8 mouse cellular contexts compared by ENCODE assay signal in the genomic region with DNA sequence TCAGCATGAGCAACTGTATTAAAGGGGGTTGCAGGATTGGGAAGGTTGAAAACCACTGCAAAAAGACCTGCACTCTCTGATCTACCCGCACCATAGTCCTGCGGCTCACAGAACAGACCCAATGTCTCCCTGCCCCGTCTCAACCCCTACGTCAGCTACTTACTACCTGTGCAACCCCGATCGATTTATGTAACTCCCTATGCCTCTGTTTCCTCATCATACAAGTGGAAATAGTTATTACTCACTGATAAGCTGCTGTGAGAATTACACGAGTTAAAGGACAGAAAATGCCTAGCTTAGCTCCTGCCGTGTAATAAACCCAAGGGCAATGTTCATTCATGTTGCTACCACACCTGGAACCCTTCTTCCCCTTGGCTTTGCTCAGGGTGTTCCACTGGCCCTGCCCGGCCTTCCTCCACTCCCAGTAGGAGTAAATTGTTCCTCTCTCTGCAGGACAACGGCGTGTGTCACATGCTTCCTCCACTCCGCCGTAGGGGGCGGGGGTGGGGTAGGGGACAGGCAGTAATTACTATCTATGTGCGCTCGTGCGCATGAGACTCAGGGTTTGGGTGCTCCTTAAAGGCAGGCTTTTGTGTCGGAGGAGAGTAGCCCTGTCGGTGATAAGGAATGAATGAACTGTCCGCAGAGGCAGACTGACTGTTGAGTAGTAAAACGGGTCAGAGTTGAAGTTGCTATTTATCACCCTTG. TPM values are rescaled to one million over a fixed set of nuclear protein-coding genes. Genes with fewer than 3 reads are reported as not detected.
DNase-seq lines count a peak whose midpoint lies in the region; ATAC-seq and TF ChIP-seq lines count a peak whose summit lies in the region.

No protein-coding gene starts in this region.

- intact Hi-C loops in heart, postnatal 10 days (cut with DNase I) = no loop called here

- TF ChIP-seq EP300 in liver, embryonic 14.5 days (IDR thresholded peaks at IDR 0.05; ENCODE audit: low read depth) = no peak

- H3K4me2 ChIP-seq in liver, embryonic 14.5 days (ENCODE audit: low read depth) = peak overlapping the region; percentile 55
- peak overlapping the region; percentile 50 for H3K4me2 ChIP-seq in neural tube, embryonic 15.5 days

- WGBS in lung, adult 2 months = 27% methylated on average over 21 of the region's 21 CpGs
- WGBS in liver, embryonic 14.5 days (ENCODE audit: insufficient replicate concordance) = 19% methylated on average over 21 of the region's 21 CpGs
- 31% methylated on average over 21 of the region's 21 CpGs for WGBS in neural tube, embryonic 15.5 days

- peaks cover 2% of the 10 kb centered on the region; the same call in 1 of the 2 replicates for H3K4me1 ChIP-seq in lung, adult 2 months (ENCODE audit: control insufficient read depth, insufficient read depth, low read length)
- peaks cover 2 to 19% of the 10 kb centered on the region in 2 experiments for H3K4me1 ChIP-seq in liver, embryonic 14.5 days (replicated peaks; ENCODE audit: control insufficient read depth in 2 of 2, insufficient read depth in 2 of 2, low read length in 1 of 2)
- H3K4me1 ChIP-seq in neural tube, embryonic 15.5 days = peaks cover 21% of the 10 kb centered on the region

- H3K27ac ChIP-seq in liver, embryonic 14.5 days = no peak overlapping the region
- H3K27ac ChIP-seq in neural tube, embryonic 15.5 days (replicated peaks) = no peak overlapping the region

- H3K27me3 ChIP-seq in liver, embryonic 14.5 days (ENCODE audit: control insufficient read depth, insufficient read depth, low read length) = no peaks in the 10 kb centered on the region
- H3K27me3 ChIP-seq in neural tube, embryonic 15.5 days (replicated peaks) = 0 out of 2 replicates have a peak, but pooled peaks cover 4% of the 10 kb centered on the region

- H3K36me3 ChIP-seq in liver, embryonic 14.5 days (replicated peaks; ENCODE audit: control insufficient read depth, insufficient read depth, low read depth) = no peaks in the 10 kb centered on the region
- H3K36me3 ChIP-seq in neural tube, embryonic 15.5 days = no peaks in the 10 kb centered on the region

- TF ChIP-seq POLR2A in lung, adult 2 months (IDR thresholded peaks at IDR 0.05; ENCODE audit: borderline replicate concordance, extremely low read depth, low read depth, low read length) = no peak

- peak; percentile 72 for ATAC-seq in liver, embryonic 14.5 days (ENCODE audit: insufficient read depth)
- ATAC-seq in neural tube, embryonic 15.5 days (ENCODE audit: low FRiP score) = peak; percentile 46; the same call in 1 of the 2 replicates

- DNase-seq in lung, adult 18-20 months = peak; percentile 45 to 50
- DNase-seq in lung, adult 2 months = no peak
- peak; percentile 67 for DNase-seq in c-Kit-positive CD71-positive TER-119-negative erythroid progenitor cells, embryonic 14.5 days (ENCODE audit: low read depth)
- peak; percentile 28 to 35 for DNase-seq in heart, postnatal 10 days
- DNase-seq in liver, embryonic 14.5 days (ENCODE audit: low read depth in 3 of 3, low spot score in 3 of 3) = peak in 2 of 3 experiments; percentile 37 to 40
- DNase-seq in left cerebral cortex, adult 9 months (ENCODE audit: low spot score in 2 of 2) = no peak
- no peak for DNase-seq in left cerebral cortex, adult 18-20 months (ENCODE audit: low spot score in 2 of 2)

- H3K4me3 ChIP-seq in lung, adult 2 months (replicated peaks; ENCODE audit: extremely low read depth, low read depth, low read length) = no peak overlapping the region
- H3K4me3 ChIP-seq in liver, embryonic 14.5 days (ENCODE audit: insufficient read depth in 1 of 2, low read depth in 2 of 2, low read length in 2 of 2) = no peak overlapping the region; a peak in 2 of 4 replicates
- peak overlapping the region; percentile 17; the same call in 1 of the 2 replicates for H3K4me3 ChIP-seq in neural tube, embryonic 15.5 days (replicated peaks)

- no peak for TF ChIP-seq CTCF in lung, adult 2 months (IDR thresholded peaks at IDR 0.05; ENCODE audit: insufficient read depth, low read length)
- TF ChIP-seq CTCF in liver, embryonic 14.5 days (IDR thresholded peaks at IDR 0.05; ENCODE audit: low read depth) = no peak

- H3K9me3 ChIP-seq in liver, embryonic 14.5 days (ENCODE audit: control insufficient read depth, low read length) = no peaks in the 10 kb centered on the region
- H3K9me3 ChIP-seq in neural tube, embryonic 15.5 days (replicated peaks) = no peaks in the 10 kb centered on the region

- no peak overlapping the region for H3K9ac ChIP-seq in liver, embryonic 14.5 days (replicated peaks)
- no peak overlapping the region for H3K9ac ChIP-seq in neural tube, embryonic 15.5 days (replicated peaks)

RNA-seq across cellular contexts. Expression of a gene that starts 2.7 kb away (rescaled TPM):
- polyA plus RNA-seq in lung, adult 2 months (2012; rRNA removed) = 276 and 279 TPM in 2 replicates
- total RNA-seq in heart, postnatal 10 days (2021) = 1 to 10 TPM; 3.1 to 4.6 TPM
- 11.7 and 16.3 TPM in 2 replicates for polyA plus RNA-seq in liver, embryonic 14.5 days (2012; rRNA removed)
- 27.4 and 40.5 TPM in 2 replicates for polyA plus RNA-seq in liver, embryonic 14.5 days (2014; fragmentation: Nextera tagmentation; extraction: Ambion mirVana)
- polyA plus RNA-seq in neural tube, embryonic 15.5 days (2015; fragmentation: Nextera tagmentation; extraction: Ambion mirVana) = 5.0 and 9.7 TPM in 2 replicates
- total RNA-seq in left cerebral cortex, adult 18-20 months (2021) = under 1 TPM; 0.63 to 0.81 TPM

RNA-seq across cellular contexts. Expression of a gene that starts 53.3 kb away (rescaled TPM):
- 0.48 and 1.1 TPM in 2 replicates for polyA plus RNA-seq in lung, adult 2 months (2012; rRNA removed)
- 10 to 100 TPM in 1 of 2 experiments, 1 to 10 TPM in 1; 8.3 to 10.7 TPM for total RNA-seq in heart, postnatal 10 days (2021)
- 35.3 and 42.5 TPM in 2 replicates for polyA plus RNA-seq in liver, embryonic 14.5 days (2012; rRNA removed)
- 46.2 and 51.4 TPM in 2 replicates for polyA plus RNA-seq in liver, embryonic 14.5 days (2014; fragmentation: Nextera tagmentation; extraction: Ambion mirVana)
- polyA plus RNA-seq in neural tube, embryonic 15.5 days (2015; fragmentation: Nextera tagmentation; extraction: Ambion mirVana) = 4.4 and 15.3 TPM in 2 replicates
- under 1 TPM in 1 of 2 experiments, not detected in 1; 0.84 TPM for total RNA-seq in left cerebral cortex, adult 18-20 months (2021)

Comparison
In these comparisons a context has a peak if more than half of its experiments do, and no peak if none do; other contexts are left out.
1. DNase-seq: peak in lung, adult 18-20 months (2 of 2), c-Kit-positive CD71-positive TER-119-negative erythroid progenitor cells, embryonic 14.5 days (single experiment), heart, postnatal 10 days (2 of 2) and liver, embryonic 14.5 days (2 of 3); none in lung, adult 2 months (single experiment), left cerebral cortex, adult 9 months (0 of 2) and left cerebral cortex, adult 18-20 months (0 of 2).